Mouse (Mus musculus): Measurements from ENCODE around the gene Tada2a. TPM values are rescaled to one million over a fixed set of nuclear protein-coding genes. Genes with fewer than 3 reads are reported as not detected.

The Tada2a gene
- 36.5 and 38.9 TPM in 2 replicates for total RNA-seq (2012; rRNA removed)

DNA sequence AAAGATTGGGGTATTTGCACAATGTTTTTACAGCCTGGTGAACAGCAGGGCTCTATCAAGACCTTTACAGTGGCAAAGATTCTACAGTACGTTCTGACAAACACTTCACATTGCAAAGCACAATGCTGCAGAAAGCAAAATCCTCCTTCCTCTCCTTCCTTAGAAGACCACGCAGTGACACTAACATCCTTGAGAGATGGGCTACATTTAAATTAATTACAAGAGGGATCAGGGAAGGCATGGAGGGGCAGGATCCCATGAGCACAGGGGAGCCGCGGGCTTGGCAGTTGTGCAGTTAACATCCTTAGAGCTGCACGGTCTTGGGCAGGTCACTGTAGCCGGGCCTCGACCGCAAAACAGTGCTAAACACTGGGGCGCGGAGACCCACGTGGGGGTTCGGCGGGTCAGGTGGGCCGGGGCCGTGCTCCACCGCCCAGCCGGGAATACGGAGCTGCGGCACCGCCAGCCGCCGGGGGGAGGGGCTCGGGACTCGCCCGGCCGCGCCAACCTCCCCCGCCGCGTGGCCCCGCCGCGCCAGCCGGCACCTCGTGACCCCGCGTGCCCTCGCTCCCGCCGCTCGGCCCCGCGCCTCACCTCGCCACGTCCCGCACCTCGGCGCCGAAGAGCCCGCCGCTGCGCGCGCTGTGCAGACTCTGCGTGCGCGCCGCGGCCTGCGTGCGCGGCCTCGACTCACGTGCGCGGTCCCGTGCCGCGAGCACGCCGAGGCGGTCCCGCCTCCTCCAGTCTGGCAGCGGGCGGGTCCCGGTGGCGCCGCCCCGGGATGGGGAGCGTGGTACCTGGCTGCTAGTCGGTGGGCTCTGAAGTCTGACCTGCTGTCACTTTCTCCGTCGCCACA, at the start of gene Tada2a, which contains the start of gene Acaca:
TSS of gene Tada2a (minus strand) at position 658 of the 856 bp plus-strand sequence.
TSS of gene Acaca (plus strand) at position 730 of the 856 bp plus-strand sequence.
- TF ChIP-seq ZNF384 (IDR thresholded peaks at IDR 0.05; ENCODE audit: low read depth, low read length): no peak
- TF ChIP-seq CHD2 (IDR thresholded peaks at IDR 0.05; ENCODE audit: low read depth, low read length): no peak
- 0 out of 2 replicates have a peak, but pooled peaks have one; percentile 52 for TF ChIP-seq HCFC1 (IDR thresholded peaks at IDR 0.05; ENCODE audit: borderline replicate concordance, insufficient read depth, low read length)
- no peak for TF ChIP-seq ZC3H11A (IDR thresholded peaks at IDR 0.05; ENCODE audit: borderline replicate concordance, low read depth, low read length)
- H3K9ac ChIP-seq (ENCODE audit: insufficient read depth, low read depth, low read length, poor library complexity, severe bottlenecking): peak within 1 kb of the TSS; percentile 94
- H3K36me3 ChIP-seq (ENCODE audit: control insufficient read depth, insufficient read depth, low read length, poor library complexity, severe bottlenecking): peaks cover 20% of the 10 kb centered on the region
- in situ Hi-C loops (cut with MboI; ENCODE audit: low sequenced_read_pairs in 2 of 2, unreplicated experiment in 2 of 2): no loop called here
- peak; percentile 66 for DNase-seq (ENCODE audit: low read depth, low spot score)
- H3K4me3 ChIP-seq (ENCODE audit: insufficient read depth in 1 of 2, low read depth in 1 of 2, low read length in 2 of 2, poor library complexity in 1 of 2, severe bottlenecking in 1 of 2): peak within 1 kb of the TSS; percentile 92 to 93
- peak within 1 kb of the TSS; percentile 72 for H3K27ac ChIP-seq (ENCODE audit: insufficient read depth, low read depth, low read length, poor library complexity, severe bottlenecking)
- H3K9me3 ChIP-seq (ENCODE audit: control insufficient read depth, insufficient read depth, low read depth, low read length): no peaks in the 10 kb centered on the region
- no peaks in the 10 kb centered on the region for H3K4me1 ChIP-seq (ENCODE audit: control insufficient read depth in 2 of 2, insufficient read depth in 2 of 2, low read length in 2 of 2, poor library complexity in 1 of 2)

- in situ Hi-C loops (cut with MboI; ENCODE audit: low sequenced_read_pairs in 2 of 2, unreplicated experiment in 2 of 2): no loop called here
Observed at GRCm38 (mm10) chr11:84178571-84178970, 49.2 kb upstream of the Tada2a start.

GRCm38 (mm10) chr11:84172539-84173435, 43.4 kb upstream of the Tada2a start:
- Histone ChIP-seq H3K36me3 (ENCODE audit: control insufficient read depth, insufficient read depth, low read length, poor library complexity, severe bottlenecking) (no peaks in the 10 kb centered on the region), H3K27ac (ENCODE audit: insufficient read depth, low read depth, low read length, poor library complexity, severe bottlenecking) (no peak overlapping the region), H3K9ac (ENCODE audit: insufficient read depth, low read depth, low read length, poor library complexity, severe bottlenecking) (no peak overlapping the region), H3K4me3 (ENCODE audit: insufficient read depth in 1 of 2, low read depth in 1 of 2, low read length in 2 of 2, poor library complexity in 1 of 2, severe bottlenecking in 1 of 2) (no peak overlapping the region), H3K4me1 (ENCODE audit: control insufficient read depth in 2 of 2, insufficient read depth in 2 of 2, low read length in 2 of 2, poor library complexity in 1 of 2) (no peaks in the 10 kb centered on the region), H3K9me3 (ENCODE audit: control insufficient read depth, insufficient read depth, low read depth, low read length) (no peaks in the 10 kb centered on the region)
- TF ChIP-seq ZNF384 (IDR thresholded peaks at IDR 0.05; ENCODE audit: low read depth, low read length) (no peak), MAFK (IDR thresholded peaks at IDR 0.05; ENCODE audit: insufficient read depth, low read depth, low read length) (no peak), CHD2 (IDR thresholded peaks at IDR 0.05; ENCODE audit: low read depth, low read length) (no peak), ZC3H11A (IDR thresholded peaks at IDR 0.05; ENCODE audit: borderline replicate concordance, low read depth, low read length) (no peak), HCFC1 (IDR thresholded peaks at IDR 0.05; ENCODE audit: borderline replicate concordance, insufficient read depth, low read length) (no peak)
- no peak for DNase-seq (ENCODE audit: low read depth, low spot score)
- in situ Hi-C loops (cut with MboI; ENCODE audit: low sequenced_read_pairs in 2 of 2, unreplicated experiment in 2 of 2): no loop called here

More at GRCm38 (mm10) chr11:84178571-84178970, 49.2 kb upstream of the Tada2a start:
- no peaks in the 10 kb centered on the region for H3K9me3 ChIP-seq (ENCODE audit: control insufficient read depth, insufficient read depth, low read depth, low read length)
- no peak overlapping the region for H3K9ac ChIP-seq (ENCODE audit: insufficient read depth, low read depth, low read length, poor library complexity, severe bottlenecking)
- no peak overlapping the region for H3K27ac ChIP-seq (ENCODE audit: insufficient read depth, low read depth, low read length, poor library complexity, severe bottlenecking)
- no peaks in the 10 kb centered on the region for H3K36me3 ChIP-seq (ENCODE audit: control insufficient read depth, insufficient read depth, low read length, poor library complexity, severe bottlenecking)
- no peak for TF ChIP-seq ZNF384 (IDR thresholded peaks at IDR 0.05; ENCODE audit: low read depth, low read length)
- TF ChIP-seq HCFC1 (IDR thresholded peaks at IDR 0.05; ENCODE audit: borderline replicate concordance, insufficient read depth, low read length): no peak
- no peak for TF ChIP-seq MAFK (IDR thresholded peaks at IDR 0.05; ENCODE audit: insufficient read depth, low read depth, low read length)
- no peak for TF ChIP-seq ZC3H11A (IDR thresholded peaks at IDR 0.05; ENCODE audit: borderline replicate concordance, low read depth, low read length)
- no peak for TF ChIP-seq CHD2 (IDR thresholded peaks at IDR 0.05; ENCODE audit: low read depth, low read length)
- peak overlapping the region in 1 of 2 experiments; percentile 65; a peak in 2 of 4 replicates for H3K4me3 ChIP-seq (ENCODE audit: insufficient read depth in 1 of 2, low read depth in 1 of 2, low read length in 2 of 2, poor library complexity in 1 of 2, severe bottlenecking in 1 of 2)
- H3K4me1 ChIP-seq (ENCODE audit: control insufficient read depth in 2 of 2, insufficient read depth in 2 of 2, low read length in 2 of 2, poor library complexity in 1 of 2): 0 out of 4 replicates have a peak, but pooled peaks cover 0 to 2% of the 10 kb centered on the region in 2 experiments
- DNase-seq (ENCODE audit: low read depth, low spot score): no peak

GRCm38 (mm10) chr11:84168701-84169288, 39.4 kb upstream of the Tada2a start:
- Histone ChIP-seq H3K4me1 (ENCODE audit: control insufficient read depth in 2 of 2, insufficient read depth in 2 of 2, low read length in 2 of 2, poor library complexity in 1 of 2) (no peaks in the 10 kb centered on the region), H3K4me3 (ENCODE audit: insufficient read depth in 1 of 2, low read depth in 1 of 2, low read length in 2 of 2, poor library complexity in 1 of 2, severe bottlenecking in 1 of 2) (no peak overlapping the region), H3K36me3 (ENCODE audit: control insufficient read depth, insufficient read depth, low read length, poor library complexity, severe bottlenecking) (no peaks in the 10 kb centered on the region), H3K9me3 (ENCODE audit: control insufficient read depth, insufficient read depth, low read depth, low read length) (no peaks in the 10 kb centered on the region), H3K27ac (ENCODE audit: insufficient read depth, low read depth, low read length, poor library complexity, severe bottlenecking) (no peak overlapping the region), H3K9ac (ENCODE audit: insufficient read depth, low read depth, low read length, poor library complexity, severe bottlenecking) (no peak overlapping the region)
- no peak for DNase-seq (ENCODE audit: low read depth, low spot score)
- in situ Hi-C loops (cut with MboI; ENCODE audit: low sequenced_read_pairs in 2 of 2, unreplicated experiment in 2 of 2): no loop called here
- no peak for TF ChIP-seq ZC3H11A (IDR thresholded peaks at IDR 0.05; ENCODE audit: borderline replicate concordance, low read depth, low read length)
- no peak for TF ChIP-seq HCFC1 (IDR thresholded peaks at IDR 0.05; ENCODE audit: borderline replicate concordance, insufficient read depth, low read length)
- no peak for TF ChIP-seq MAFK (IDR thresholded peaks at IDR 0.05; ENCODE audit: insufficient read depth, low read depth, low read length)
- TF ChIP-seq ZNF384 (IDR thresholded peaks at IDR 0.05; ENCODE audit: low read depth, low read length): no peak
- no peak for TF ChIP-seq CHD2 (IDR thresholded peaks at IDR 0.05; ENCODE audit: low read depth, low read length)

All from ES-E14 (cell line).